Mouse (Mus musculus): ENCODE measurements at regions not wholly inside any gene's neighbourhood (a gene's known extent, or its start where the extent isn't known, plus 50 kb on each side); places are given as distances from the start of the nearest gene placed in this dataset.

GRCm38 (mm10) chr2:95511286-95511685 lies 806.7 kb upstream of the Lrrc4c start:
- Histone ChIP-seq H3K9ac (ENCODE audit: low read length) (no peak overlapping the region), H3K4me1 (replicated peaks; ENCODE audit: control insufficient read depth, insufficient read depth, low read length) (no peaks in the 10 kb centered on the region), H3K36me3 (ENCODE audit: control insufficient read depth, insufficient read depth, low read length) (no peaks in the 10 kb centered on the region), H3K9me3 (ENCODE audit: control insufficient read depth, low read length) (no peaks in the 10 kb centered on the region), H3K4me3 (ENCODE audit: low read depth, low read length) (no peak overlapping the region), H3K27me3 (replicated peaks; ENCODE audit: control insufficient read depth, insufficient read depth, low read length) (no peaks in the 10 kb centered on the region), H3K27ac (ENCODE audit: low read depth) (no peak overlapping the region), H3K4me2 (ENCODE audit: low read length) (no peak overlapping the region)
- DNase-seq (ENCODE audit: low spot score) (no peak), ATAC-seq (replicated peaks; ENCODE audit: low FRiP score, low TSS enrichment, low read depth) (no peak)

DNA sequence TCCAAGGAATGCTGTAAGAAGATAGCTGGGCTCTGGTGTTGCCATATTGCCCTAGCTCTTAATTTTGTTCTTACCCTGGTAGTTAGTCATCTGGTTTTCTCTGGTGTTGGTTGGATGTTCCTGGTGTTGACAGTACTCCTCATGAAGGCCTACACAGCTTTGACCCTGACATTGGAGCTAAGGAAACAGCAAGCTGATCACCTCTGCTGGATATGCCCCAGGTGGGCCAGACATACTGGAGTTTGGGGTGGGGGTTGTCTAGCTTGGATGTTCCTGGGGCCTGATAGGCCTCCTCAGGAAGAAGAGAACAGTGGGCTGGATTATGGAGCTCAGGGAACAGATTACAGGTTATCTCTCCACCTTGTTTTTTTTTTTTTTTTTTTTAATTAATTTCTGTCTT lies 796.3 kb upstream of the Lrrc4c start:
- Histone ChIP-seq H3K27me3 (replicated peaks; ENCODE audit: control insufficient read depth, insufficient read depth, low read length) (no peaks in the 10 kb centered on the region), H3K36me3 (ENCODE audit: control insufficient read depth, insufficient read depth, low read length) (no peaks in the 10 kb centered on the region), H3K4me1 (replicated peaks; ENCODE audit: control insufficient read depth, insufficient read depth, low read length) (no peaks in the 10 kb centered on the region), H3K4me2 (ENCODE audit: low read length) (no peak overlapping the region), H3K4me3 (ENCODE audit: low read depth, low read length) (no peak overlapping the region), H3K27ac (ENCODE audit: low read depth) (no peak overlapping the region), H3K9me3 (ENCODE audit: control insufficient read depth, low read length) (no peaks in the 10 kb centered on the region), H3K9ac (ENCODE audit: low read length) (no peak overlapping the region)
- ATAC-seq (replicated peaks; ENCODE audit: low FRiP score, low TSS enrichment, low read depth) = no peak
- no peak for DNase-seq (ENCODE audit: low spot score)

GRCm38 (mm10) chr2:95524590-95525266 lies 793.2 kb upstream of the Lrrc4c start:
- WGBS = 63% methylated on average over 4 of the region's 4 CpGs
- H3K9me3 ChIP-seq (ENCODE audit: control insufficient read depth, low read length) = no peaks in the 10 kb centered on the region
- no peak overlapping the region for H3K27ac ChIP-seq (ENCODE audit: low read depth)

DNA sequence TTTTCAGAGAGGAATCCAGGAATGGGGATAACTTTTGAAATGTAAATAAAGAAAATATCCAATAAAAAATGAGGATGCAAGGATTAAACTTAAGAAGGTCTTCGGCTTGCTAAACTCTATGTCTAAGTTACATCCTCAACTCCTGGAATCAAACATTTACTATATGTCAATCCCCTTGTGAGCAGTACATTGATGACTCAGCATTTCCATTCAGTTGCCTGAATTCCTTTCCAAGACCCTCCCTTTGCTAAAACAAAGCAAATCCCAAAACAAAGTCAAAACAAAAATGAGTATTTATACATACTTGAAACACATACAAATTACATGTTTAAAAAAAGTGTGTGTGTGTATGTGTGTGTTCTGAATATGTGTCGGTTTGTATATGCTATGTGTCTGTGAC lies 753.9 kb upstream of the Lrrc4c start:
- H3K27ac ChIP-seq (ENCODE audit: low read depth) = no peak overlapping the region
- DNase-seq (ENCODE audit: low spot score) (no peak), ATAC-seq (replicated peaks; ENCODE audit: low FRiP score, low TSS enrichment, low read depth) (no peak)
- H3K9me3 ChIP-seq (ENCODE audit: control insufficient read depth, low read length) = no peaks in the 10 kb centered on the region
- H3K4me1 ChIP-seq (replicated peaks; ENCODE audit: control insufficient read depth, insufficient read depth, low read length) = no peaks in the 10 kb centered on the region
- H3K36me3 ChIP-seq (ENCODE audit: control insufficient read depth, insufficient read depth, low read length) = no peaks in the 10 kb centered on the region
- H3K4me3 ChIP-seq (ENCODE audit: low read depth, low read length) = no peak overlapping the region
- no peak overlapping the region for H3K4me2 ChIP-seq (ENCODE audit: low read length)
- no peaks in the 10 kb centered on the region for H3K27me3 ChIP-seq (replicated peaks; ENCODE audit: control insufficient read depth, insufficient read depth, low read length)
- no peak overlapping the region for H3K9ac ChIP-seq (ENCODE audit: low read length)
- 82% methylated on average over 2 of the region's 2 CpGs for WGBS

More at GRCm38 (mm10) chr2:95524590-95525266, 793.2 kb upstream of the Lrrc4c start:
- H3K36me3 ChIP-seq (ENCODE audit: control insufficient read depth, insufficient read depth, low read length) = no peaks in the 10 kb centered on the region
- ATAC-seq (replicated peaks; ENCODE audit: low FRiP score, low TSS enrichment, low read depth) (no peak), DNase-seq (ENCODE audit: low spot score) (no peak)
- no peak overlapping the region for H3K9ac ChIP-seq (ENCODE audit: low read length)
- H3K27me3 ChIP-seq (replicated peaks; ENCODE audit: control insufficient read depth, insufficient read depth, low read length) = no peaks in the 10 kb centered on the region
- H3K4me1 ChIP-seq (replicated peaks; ENCODE audit: control insufficient read depth, insufficient read depth, low read length) = no peaks in the 10 kb centered on the region
- H3K4me2 ChIP-seq (ENCODE audit: low read length) = no peak overlapping the region
- no peak overlapping the region for H3K4me3 ChIP-seq (ENCODE audit: low read depth, low read length)

DNA sequence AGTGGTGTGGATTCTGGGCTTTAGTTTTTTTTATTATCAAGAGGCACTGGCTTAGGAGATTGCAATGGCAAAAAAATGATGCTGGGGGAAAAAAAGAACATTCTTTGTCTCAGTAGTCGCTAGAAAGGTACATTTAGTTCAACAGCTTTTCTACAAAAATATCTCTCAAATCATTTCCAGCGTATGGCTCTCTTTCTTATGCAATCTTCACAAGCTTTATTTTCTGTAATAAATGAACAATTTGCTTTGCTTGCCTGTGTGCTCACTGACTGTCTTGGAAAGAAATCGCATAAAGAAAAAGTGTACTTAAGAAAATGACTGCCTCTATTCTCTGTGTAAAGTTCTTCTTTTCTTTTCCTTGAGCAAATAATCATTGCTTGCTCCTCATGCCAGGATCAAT lies 742.1 kb upstream of the Lrrc4c start:
- H3K9me3 ChIP-seq (ENCODE audit: control insufficient read depth, low read length) = no peaks in the 10 kb centered on the region
- no peaks in the 10 kb centered on the region for H3K4me1 ChIP-seq (replicated peaks; ENCODE audit: control insufficient read depth, insufficient read depth, low read length)
- no peak overlapping the region for H3K4me2 ChIP-seq (ENCODE audit: low read length)
- H3K27me3 ChIP-seq (replicated peaks; ENCODE audit: control insufficient read depth, insufficient read depth, low read length) = no peaks in the 10 kb centered on the region
- no peak overlapping the region for H3K9ac ChIP-seq (ENCODE audit: low read length)
- ATAC-seq (replicated peaks; ENCODE audit: low FRiP score, low TSS enrichment, low read depth) = no peak
- H3K4me3 ChIP-seq (ENCODE audit: low read depth, low read length) = no peak overlapping the region
- H3K27ac ChIP-seq (ENCODE audit: low read depth) = no peak overlapping the region
- H3K36me3 ChIP-seq (ENCODE audit: control insufficient read depth, insufficient read depth, low read length) = no peaks in the 10 kb centered on the region
- DNase-seq (ENCODE audit: low spot score) = no peak
- WGBS = 84% methylated on average over 3 of the region's 3 CpGs

DNA sequence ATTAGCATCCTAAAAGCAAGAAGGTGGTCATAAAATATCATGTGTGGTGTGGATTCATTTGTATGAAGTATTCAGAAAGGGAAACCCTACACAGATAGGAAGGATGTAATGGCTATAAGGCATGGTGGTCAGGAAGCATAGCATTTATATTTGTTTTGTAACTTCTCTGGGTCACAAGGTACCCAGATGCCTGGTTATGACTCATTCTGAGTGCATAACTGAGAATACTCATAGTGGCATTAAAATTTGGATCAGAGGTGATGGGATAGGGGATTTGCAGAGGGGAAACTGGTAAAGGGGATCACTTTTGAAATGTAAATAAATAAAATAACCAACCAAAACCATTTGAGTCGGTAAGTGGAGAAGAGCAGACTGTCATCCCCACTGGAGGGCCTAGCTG lies 738.8 kb upstream of the Lrrc4c start:
- Histone ChIP-seq H3K4me3 (ENCODE audit: low read depth, low read length) (no peak overlapping the region), H3K27me3 (replicated peaks; ENCODE audit: control insufficient read depth, insufficient read depth, low read length) (no peaks in the 10 kb centered on the region), H3K9me3 (ENCODE audit: control insufficient read depth, low read length) (no peaks in the 10 kb centered on the region), H3K9ac (ENCODE audit: low read length) (no peak overlapping the region), H3K36me3 (ENCODE audit: control insufficient read depth, insufficient read depth, low read length) (no peaks in the 10 kb centered on the region), H3K4me1 (replicated peaks; ENCODE audit: control insufficient read depth, insufficient read depth, low read length) (no peaks in the 10 kb centered on the region), H3K27ac (ENCODE audit: low read depth) (no peak overlapping the region), H3K4me2 (ENCODE audit: low read length) (no peak overlapping the region)
- WGBS = 69% methylated on average over 1 of the region's 1 CpGs
- no peak for ATAC-seq (replicated peaks; ENCODE audit: low FRiP score, low TSS enrichment, low read depth)
- no peak for DNase-seq (ENCODE audit: low spot score)

- Histone ChIP-seq H3K27ac (ENCODE audit: low read depth) (no peak overlapping the region), H3K36me3 (ENCODE audit: control insufficient read depth, insufficient read depth, low read length) (no peaks in the 10 kb centered on the region), H3K27me3 (replicated peaks; ENCODE audit: control insufficient read depth, insufficient read depth, low read length) (no peaks in the 10 kb centered on the region), H3K9me3 (ENCODE audit: control insufficient read depth, low read length) (no peaks in the 10 kb centered on the region), H3K4me3 (ENCODE audit: low read depth, low read length) (no peak overlapping the region), H3K9ac (ENCODE audit: low read length) (no peak overlapping the region), H3K4me2 (ENCODE audit: low read length) (no peak overlapping the region), H3K4me1 (replicated peaks; ENCODE audit: control insufficient read depth, insufficient read depth, low read length) (no peaks in the 10 kb centered on the region)
- ATAC-seq (replicated peaks; ENCODE audit: low FRiP score, low TSS enrichment, low read depth) (no peak), DNase-seq (ENCODE audit: low spot score) (no peak)
Observed at GRCm38 (mm10) chr2:95586002-95586401, 732.0 kb upstream of the Lrrc4c start.

GRCm38 (mm10) chr2:95587044-95587443 lies 730.9 kb upstream of the Lrrc4c start:
- WGBS = 44% methylated on average over 4 of the region's 4 CpGs
- DNase-seq (ENCODE audit: low spot score) = no peak

DNA sequence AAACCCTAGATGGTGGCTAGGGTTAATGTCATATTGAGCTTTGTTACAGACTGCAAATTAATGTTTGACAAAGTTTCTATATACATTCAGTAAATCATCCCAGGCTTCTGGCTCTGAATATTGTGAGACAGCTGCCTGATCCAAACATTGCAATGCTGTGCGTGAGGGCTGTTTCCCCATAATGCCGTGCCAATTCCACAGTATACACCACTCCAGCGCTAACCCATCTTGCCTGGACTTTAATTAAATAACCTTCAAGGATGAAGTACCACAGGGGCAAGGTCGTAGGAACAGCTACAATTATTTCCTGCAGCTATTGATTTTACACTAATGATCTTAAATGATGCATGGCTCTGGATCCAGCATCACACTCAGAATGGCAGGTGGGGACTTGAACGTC lies 704.6 kb upstream of the Lrrc4c start:
- 60% methylated on average over 5 of the region's 5 CpGs for WGBS
- Histone ChIP-seq H3K36me3 (ENCODE audit: control insufficient read depth, insufficient read depth, low read length) (no peaks in the 10 kb centered on the region), H3K27ac (ENCODE audit: low read depth) (no peak overlapping the region), H3K4me2 (ENCODE audit: low read length) (no peak overlapping the region), H3K9ac (ENCODE audit: low read length) (no peak overlapping the region), H3K9me3 (ENCODE audit: control insufficient read depth, low read length) (no peaks in the 10 kb centered on the region), H3K4me3 (ENCODE audit: low read depth, low read length) (no peak overlapping the region), H3K4me1 (replicated peaks; ENCODE audit: control insufficient read depth, insufficient read depth, low read length) (no peaks in the 10 kb centered on the region), H3K27me3 (replicated peaks; ENCODE audit: control insufficient read depth, insufficient read depth, low read length) (no peaks in the 10 kb centered on the region)
- no peak for DNase-seq (ENCODE audit: low spot score)
- no peak for ATAC-seq (replicated peaks; ENCODE audit: low FRiP score, low TSS enrichment, low read depth)

More at GRCm38 (mm10) chr2:95587044-95587443, 730.9 kb upstream of the Lrrc4c start:
- Histone ChIP-seq H3K4me3 (ENCODE audit: low read depth, low read length) (no peak overlapping the region), H3K9me3 (ENCODE audit: control insufficient read depth, low read length) (no peaks in the 10 kb centered on the region), H3K27me3 (replicated peaks; ENCODE audit: control insufficient read depth, insufficient read depth, low read length) (no peaks in the 10 kb centered on the region), H3K4me1 (replicated peaks; ENCODE audit: control insufficient read depth, insufficient read depth, low read length) (no peaks in the 10 kb centered on the region), H3K27ac (ENCODE audit: low read depth) (no peak overlapping the region), H3K9ac (ENCODE audit: low read length) (no peak overlapping the region), H3K4me2 (ENCODE audit: low read length) (no peak overlapping the region), H3K36me3 (ENCODE audit: control insufficient read depth, insufficient read depth, low read length) (no peaks in the 10 kb centered on the region)
- no peak for ATAC-seq (replicated peaks; ENCODE audit: low FRiP score, low TSS enrichment, low read depth)

All from intestine, embryonic 14.5 days (tissue).